ENCODE assay signal across 17 mouse cellular contexts in the genomic region with DNA sequence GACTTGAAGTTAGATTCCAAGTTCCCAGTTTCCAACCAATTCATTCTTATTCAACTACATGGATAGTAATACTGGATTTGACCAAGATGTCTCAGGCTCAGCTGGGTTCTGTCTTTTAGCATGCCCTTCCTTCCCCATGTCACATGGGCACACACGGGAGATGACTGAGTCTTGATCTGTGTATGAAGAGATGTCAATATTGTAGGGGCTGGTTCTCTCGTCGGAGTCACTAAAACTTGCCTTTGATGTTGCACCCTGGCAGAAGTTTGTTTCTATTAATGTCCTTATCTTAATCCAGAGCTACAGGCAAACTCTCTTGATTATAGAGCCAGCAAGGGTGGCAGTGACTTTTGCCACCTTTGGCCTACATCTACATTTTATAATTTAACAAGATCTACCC. TPM values are rescaled to one million over a fixed set of nuclear protein-coding genes. Genes with fewer than 3 reads are reported as not detected.
"Had no signal": no experiment of that assay in that cellular context is flagged by ENCODE, and none has a peak within 500 bp of the region (broad histone marks: within the 10 kb centered on the region; RNA-seq: fewer than 3 reads in every experiment).

No protein-coding gene starts in this region.

- H3K9ac ChIP-seq: limb, embryonic 13.5 days; liver, embryonic 14.5 days; midbrain, embryonic 12.5 days; neural tube, embryonic 13.5 days had no signal

- H3K27me3 ChIP-seq: limb, embryonic 13.5 days; midbrain, embryonic 12.5 days; neural tube, embryonic 13.5 days had no signal

- H3K4me2 ChIP-seq: limb, embryonic 13.5 days; midbrain, embryonic 12.5 days; neural tube, embryonic 13.5 days had no signal

- H3K27ac ChIP-seq: limb, embryonic 13.5 days; liver, embryonic 14.5 days; midbrain, embryonic 12.5 days; neural tube, embryonic 13.5 days had no signal

- H3K4me1 ChIP-seq: limb, embryonic 13.5 days; neural tube, embryonic 13.5 days had no signal

- DNase-seq: kidney, postnatal 10 days; left cerebral cortex, postnatal 4 days; lung, adult 18-20 months; retina, postnatal 1 day; right cerebral cortex, postnatal 4 days; spleen, adult 18-20 months; thymus, adult 18-20 months; thymus, postnatal 14 days had no signal

- ATAC-seq: midbrain, embryonic 16.5 days had no signal

- H3K9me3 ChIP-seq: limb, embryonic 13.5 days; midbrain, embryonic 12.5 days; neural tube, embryonic 13.5 days had no signal

- H3K36me3 ChIP-seq: limb, embryonic 13.5 days; midbrain, embryonic 12.5 days; neural tube, embryonic 13.5 days had no signal

- H3K4me3 ChIP-seq: limb, embryonic 13.5 days; midbrain, embryonic 12.5 days; neural tube, embryonic 13.5 days had no signal

RNA-seq across cellular contexts. Expression of a gene that starts 46.9 kb away (rescaled TPM):
- total RNA-seq: layer of hippocampus, postnatal 14 days; left cerebral cortex, postnatal 4 days; megakaryocyte-erythroid progenitor cell, adult 5-6 weeks had no signal
- polyA plus RNA-seq: large intestine, adult 2 months; liver, adult 2 months; liver, embryonic 14.5 days; midbrain, embryonic 12.5 days; midbrain, embryonic 16.5 days had no signal
